Mouse (Mus musculus): ENCODE results near the gene Cd4. TPM values are rescaled to one million over a fixed set of nuclear protein-coding genes. Genes with fewer than 3 reads are reported as not detected.
"Not testable (repeated sequence)": the region's sequence is repeated elsewhere in the genome, so short reads cannot be mapped to it uniquely, and the experiment has no call there.

Gene Cd4
- polyA plus RNA-seq, 1 experiment: 0.14 TPM

DNA sequence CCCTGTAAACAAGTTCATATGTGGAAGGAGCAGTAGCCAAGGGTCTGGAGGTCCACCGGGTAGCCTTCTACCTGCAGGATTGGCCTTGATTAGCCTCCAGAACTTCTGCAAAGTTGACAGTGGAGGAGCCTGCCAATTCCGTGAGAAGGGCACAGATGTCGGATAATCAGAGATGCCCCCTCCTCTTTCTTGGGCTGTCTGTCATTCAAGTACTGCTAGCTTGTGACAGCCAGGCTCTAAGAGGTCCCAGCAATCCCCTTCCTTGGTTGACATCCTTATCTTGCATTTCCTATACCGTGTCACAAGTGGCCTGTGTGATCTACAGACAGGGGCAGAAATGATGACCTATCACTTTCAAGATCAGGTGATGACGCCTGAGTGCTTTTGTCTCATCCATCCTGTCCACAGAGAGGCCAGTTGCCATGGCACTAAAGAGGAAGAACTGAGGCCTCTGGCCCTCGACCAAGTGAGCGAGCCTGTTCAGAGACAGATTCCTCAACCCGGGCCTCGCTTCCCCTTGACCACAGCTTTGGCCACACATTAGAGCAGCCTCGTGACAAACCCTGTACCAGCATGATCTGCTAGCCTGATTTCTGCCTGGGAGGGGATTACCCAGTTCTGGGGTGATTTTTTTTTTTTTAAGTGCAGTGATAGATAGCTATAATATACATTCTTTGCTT lies 12.9 kb upstream of the Cd4 start:
- no peak for TF ChIP-seq CTCF (IDR thresholded peaks at IDR 0.05; ENCODE audit: borderline replicate concordance, extremely low read depth, insufficient read depth, insufficient read length)
- TF ChIP-seq POLR2A (IDR thresholded peaks at IDR 0.05; ENCODE audit: borderline replicate concordance, extremely low read depth, insufficient read depth, insufficient read length, poor library complexity, severe bottlenecking): no peak
- no peak for DNase-seq (ENCODE audit: low read depth)

GRCm38 (mm10) chr6:124900056-124900800 lies 12.2 kb upstream of the Cd4 start:
- DNase-seq (ENCODE audit: low read depth): no peak
- no peak for TF ChIP-seq CTCF (IDR thresholded peaks at IDR 0.05; ENCODE audit: borderline replicate concordance, extremely low read depth, insufficient read depth, insufficient read length)
- no peak for TF ChIP-seq POLR2A (IDR thresholded peaks at IDR 0.05; ENCODE audit: borderline replicate concordance, extremely low read depth, insufficient read depth, insufficient read length, poor library complexity, severe bottlenecking)

- DNase-seq (ENCODE audit: low read depth): peak; percentile 68
- TF ChIP-seq CTCF (IDR thresholded peaks at IDR 0.05; ENCODE audit: borderline replicate concordance, extremely low read depth, insufficient read depth, insufficient read length) (no peak), POLR2A (IDR thresholded peaks at IDR 0.05; ENCODE audit: borderline replicate concordance, extremely low read depth, insufficient read depth, insufficient read length, poor library complexity, severe bottlenecking) (no peak)
Measured at GRCm38 (mm10) chr6:124898359-124898758, 10.3 kb upstream of the Cd4 start.

GRCm38 (mm10) chr6:124894113-124894512 lies 6.1 kb upstream of the Cd4 start:
- not testable (repeated sequence) for DNase-seq (ENCODE audit: low read depth)

- TF ChIP-seq CTCF (IDR thresholded peaks at IDR 0.05; ENCODE audit: borderline replicate concordance, extremely low read depth, insufficient read depth, insufficient read length) (no peak), POLR2A (IDR thresholded peaks at IDR 0.05; ENCODE audit: borderline replicate concordance, extremely low read depth, insufficient read depth, insufficient read length, poor library complexity, severe bottlenecking) (no peak)
- no peak for DNase-seq (ENCODE audit: low read depth)
Measured at GRCm38 (mm10) chr6:124890997-124891396, 3.0 kb upstream of the Cd4 start.

DNA sequence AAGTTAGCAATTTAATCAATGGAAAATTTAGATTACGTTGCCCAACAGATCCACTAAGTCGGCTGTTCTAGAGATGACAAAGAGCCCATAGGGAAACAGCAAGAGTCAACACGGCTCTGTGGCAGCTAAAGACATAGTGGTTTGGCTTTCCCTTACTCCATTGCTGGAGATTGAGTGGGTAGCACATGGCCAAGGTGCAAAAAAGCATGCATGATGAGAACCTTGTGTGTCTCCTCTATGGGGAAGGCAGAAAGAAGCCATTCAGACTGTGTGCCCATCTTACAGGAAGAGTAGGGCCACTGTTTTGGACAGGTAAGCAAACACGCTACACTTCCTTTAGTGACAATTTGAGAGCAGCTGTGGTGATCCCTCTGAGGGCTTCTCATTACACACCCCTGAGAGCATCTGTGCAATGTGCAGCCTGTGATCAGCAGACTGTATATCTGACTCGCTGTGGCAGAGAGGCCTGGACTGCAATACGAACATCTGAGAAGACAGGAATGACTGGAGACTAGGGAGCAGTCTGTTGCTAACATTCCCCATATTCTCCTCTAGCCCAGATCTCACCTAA lies 619 bp upstream of the Cd4 start:
- no peak for DNase-seq (ENCODE audit: low read depth)
- TF ChIP-seq CTCF (IDR thresholded peaks at IDR 0.05; ENCODE audit: borderline replicate concordance, extremely low read depth, insufficient read depth, insufficient read length) (no peak), POLR2A (IDR thresholded peaks at IDR 0.05; ENCODE audit: borderline replicate concordance, extremely low read depth, insufficient read depth, insufficient read length, poor library complexity, severe bottlenecking) (no peak)

GRCm38 (mm10) chr6:124885956-124886381 lies 2.1 kb downstream of the Cd4 start:
- no peak for DNase-seq (ENCODE audit: low read depth)
- TF ChIP-seq CTCF (IDR thresholded peaks at IDR 0.05; ENCODE audit: borderline replicate concordance, extremely low read depth, insufficient read depth, insufficient read length) (no peak), POLR2A (IDR thresholded peaks at IDR 0.05; ENCODE audit: borderline replicate concordance, extremely low read depth, insufficient read depth, insufficient read length, poor library complexity, severe bottlenecking) (no peak)

DNA sequence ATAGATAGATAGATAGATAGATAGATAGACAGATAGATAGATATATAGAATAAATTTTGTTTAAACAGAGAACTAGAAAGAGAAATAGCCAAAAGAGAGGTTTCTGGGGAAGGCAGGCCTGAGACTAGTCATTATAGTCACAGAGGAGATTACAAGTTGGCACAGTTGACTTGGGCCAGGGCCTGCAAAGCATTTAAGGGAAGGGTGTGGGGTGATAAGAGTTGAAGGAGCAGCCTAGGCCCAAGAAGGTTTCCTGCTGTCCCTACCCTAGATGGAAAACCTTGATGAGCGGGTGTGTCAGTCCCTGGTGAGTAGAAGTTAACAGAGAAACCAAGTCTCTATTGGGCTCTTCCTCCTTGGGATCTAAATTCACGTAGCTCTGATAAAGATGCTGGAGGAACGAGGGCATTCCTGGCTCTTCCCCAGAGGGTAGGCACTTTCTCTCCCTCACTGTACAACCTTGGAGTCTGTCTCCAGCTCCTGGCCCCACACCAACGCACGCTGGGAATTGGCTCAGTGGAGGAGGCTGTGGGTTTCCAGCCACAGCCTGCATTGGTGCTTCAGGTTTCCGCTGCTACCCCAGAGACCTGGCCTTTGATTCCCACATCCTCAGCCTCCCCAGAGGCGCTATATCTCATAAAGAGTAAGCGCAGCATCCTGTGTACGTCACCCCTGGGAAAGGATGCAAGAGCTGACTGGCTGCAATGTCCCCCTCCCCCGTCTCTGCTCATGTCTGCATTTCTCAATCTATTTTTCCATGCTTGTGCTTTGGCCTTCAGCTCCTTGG lies 3.1 kb downstream of the Cd4 start:
- no peak for TF ChIP-seq CTCF (IDR thresholded peaks at IDR 0.05; ENCODE audit: borderline replicate concordance, extremely low read depth, insufficient read depth, insufficient read length)
- TF ChIP-seq POLR2A (IDR thresholded peaks at IDR 0.05; ENCODE audit: borderline replicate concordance, extremely low read depth, insufficient read depth, insufficient read length, poor library complexity, severe bottlenecking): no peak
- no peak for DNase-seq (ENCODE audit: low read depth)

- no peak for DNase-seq (ENCODE audit: low read depth)
- TF ChIP-seq POLR2A (IDR thresholded peaks at IDR 0.05; ENCODE audit: borderline replicate concordance, extremely low read depth, insufficient read depth, insufficient read length, poor library complexity, severe bottlenecking) (no peak), CTCF (IDR thresholded peaks at IDR 0.05; ENCODE audit: borderline replicate concordance, extremely low read depth, insufficient read depth, insufficient read length) (no peak)
Measured at GRCm38 (mm10) chr6:124883351-124883750, 4.7 kb downstream of the Cd4 start.

DNA sequence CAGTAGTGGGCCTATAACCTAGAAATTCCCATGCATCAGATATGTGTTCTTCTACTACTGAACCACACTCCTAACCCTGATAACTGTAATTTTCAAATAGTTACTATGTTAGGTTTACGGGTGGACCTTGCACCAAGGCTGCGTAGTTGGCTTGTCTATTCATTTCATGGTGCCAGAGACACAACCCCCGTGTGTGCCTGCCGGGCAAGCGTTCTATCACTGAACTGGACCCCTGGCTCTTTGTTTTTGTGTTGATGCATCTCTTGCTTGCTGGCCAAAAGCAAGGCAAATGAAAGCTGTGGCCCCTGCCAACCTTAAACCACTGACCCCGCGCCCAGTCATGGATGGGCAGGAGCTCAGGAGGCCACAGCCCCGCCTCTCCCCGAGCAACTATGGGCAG lies 6.2 kb downstream of the Cd4 start:
- TF ChIP-seq CTCF (IDR thresholded peaks at IDR 0.05; ENCODE audit: borderline replicate concordance, extremely low read depth, insufficient read depth, insufficient read length): no peak
- no peak for TF ChIP-seq POLR2A (IDR thresholded peaks at IDR 0.05; ENCODE audit: borderline replicate concordance, extremely low read depth, insufficient read depth, insufficient read length, poor library complexity, severe bottlenecking)
- no peak for DNase-seq (ENCODE audit: low read depth)

DNA sequence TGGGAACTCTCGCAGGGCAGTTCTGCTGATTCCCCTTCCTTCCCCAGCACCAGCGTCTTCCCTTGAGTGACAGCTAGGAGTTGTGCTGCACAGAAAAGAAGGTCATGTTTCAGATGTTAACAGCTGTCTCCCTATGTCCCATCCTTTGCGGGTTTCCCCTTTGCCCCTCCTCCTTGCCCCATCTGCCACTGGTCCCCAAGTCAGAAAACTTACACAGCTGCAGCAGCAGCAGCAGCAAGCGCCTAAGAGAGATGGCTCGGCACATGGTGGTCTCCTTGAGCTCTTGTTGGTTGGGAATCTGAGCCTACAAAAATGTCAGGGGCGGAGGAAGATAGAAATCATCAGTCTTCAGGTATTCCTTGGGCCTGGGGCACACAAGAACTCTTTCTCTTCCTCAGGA lies 8.6 kb downstream of the Cd4 start:
- no peak for TF ChIP-seq POLR2A (IDR thresholded peaks at IDR 0.05; ENCODE audit: borderline replicate concordance, extremely low read depth, insufficient read depth, insufficient read length, poor library complexity, severe bottlenecking)
- TF ChIP-seq CTCF (IDR thresholded peaks at IDR 0.05; ENCODE audit: borderline replicate concordance, extremely low read depth, insufficient read depth, insufficient read length): no peak
- DNase-seq (ENCODE audit: low read depth): no peak

Measured in brain, embryonic 14.5 days (tissue).